Mouse (Mus musculus) kidney, adult 2 months (tissue): ENCODE results near the gene Ptpn1.

Experiments
- CTCF ChIP-seq: fragments of 200-500 bp; conservative IDR thresholded peaks from 2 replicates; pipeline ENCODE4 v1.5.1; 2011; ENCODE audit warnings: low read depth, mild to moderate bottlenecking, control low read depth, low read length, moderate library complexity, mixed read lengths; ENCODE audit not compliant: insufficient read depth, insufficient read length
- POLR2A ChIP-seq: fragments of 200-500 bp; IDR thresholded peaks from one replicate; pipeline ENCODE4 v1.6.1; 2011; ENCODE audit warnings: low read depth, low read length, control low read depth

DNA sequence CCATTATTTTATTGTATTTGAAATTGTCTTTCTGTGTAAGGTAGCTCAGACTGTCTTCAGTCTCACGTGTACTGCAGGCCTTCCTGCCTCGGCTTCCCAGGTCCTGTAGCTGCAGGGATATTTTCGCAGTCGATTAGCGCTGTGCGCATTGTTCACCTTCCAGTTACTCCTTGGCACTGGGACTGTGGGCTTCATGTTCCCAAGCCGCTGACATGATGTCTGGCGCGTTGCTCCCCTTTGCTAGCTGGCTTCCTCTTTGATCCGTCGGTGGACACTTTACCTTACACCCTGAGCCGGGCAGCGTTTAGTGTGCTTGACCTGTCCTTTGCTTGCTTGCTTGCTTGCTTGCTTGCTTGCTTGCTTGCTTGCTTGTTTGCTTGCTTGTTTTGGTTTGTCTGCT, 16.7 kb downstream of the Ptpn1 start:
- TF ChIP-seq CTCF (no peak), POLR2A (no peak)
